In the genomic region with DNA sequence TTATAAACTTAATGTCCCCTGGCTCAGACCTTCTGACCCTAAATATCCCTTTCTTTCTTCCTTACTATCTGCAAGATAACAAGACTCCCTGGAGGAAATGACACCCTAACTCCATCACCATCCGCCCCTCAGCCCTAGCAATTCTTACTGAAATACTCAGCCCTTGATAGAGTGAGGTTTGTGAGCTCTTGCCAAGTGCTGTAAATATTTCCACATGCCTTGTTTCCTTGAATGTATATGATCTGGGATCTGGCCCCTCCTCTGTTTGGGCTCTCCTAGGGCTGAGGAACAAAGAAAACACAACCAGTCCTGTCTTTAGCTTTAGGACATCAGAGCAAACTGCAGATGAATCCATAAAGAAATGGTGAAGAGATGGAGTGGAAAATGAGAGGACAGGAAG, we compare ENCODE assay signal across 13 mouse cellular contexts.
"Had no signal": no experiment of that assay in that cellular context is flagged by ENCODE, and none has a peak within 500 bp of the region (broad histone marks: within the 10 kb centered on the region; RNA-seq: fewer than 3 reads in every experiment).

No protein-coding gene starts in this region.

- H3K4me1 ChIP-seq: midbrain, embryonic 12.5 days; neural tube, embryonic 13.5 days had no signal

- H3K4me2 ChIP-seq: midbrain, embryonic 12.5 days; neural tube, embryonic 13.5 days had no signal

- DNase-seq: kidney, adult 9 months; kidney, postnatal 25 days; lung, adult 18-20 months; retina, postnatal 1 day; right cerebral cortex, postnatal 4 days; spleen, adult 18-20 months; thymus, adult 18-20 months; thymus, postnatal 14 days had no signal

- H3K9ac ChIP-seq: liver, embryonic 14.5 days; midbrain, embryonic 12.5 days; neural tube, embryonic 13.5 days had no signal

- H3K4me3 ChIP-seq: left cerebral cortex, adult 2 months; midbrain, embryonic 12.5 days; neural tube, embryonic 13.5 days had no signal

- H3K27ac ChIP-seq: left cerebral cortex, adult 2 months; liver, embryonic 14.5 days; midbrain, embryonic 12.5 days; neural tube, embryonic 13.5 days had no signal

- H3K9me3 ChIP-seq: midbrain, embryonic 12.5 days; neural tube, embryonic 13.5 days had no signal

- ATAC-seq: midbrain, embryonic 16.5 days had no signal

- H3K36me3 ChIP-seq: midbrain, embryonic 12.5 days; neural tube, embryonic 13.5 days had no signal
